Mouse (Mus musculus) ES-E14 (cell line): ENCODE measurements around the gene Gtf2a2.

Experiments used
- CHD2 ChIP-seq: IDR thresholded peaks from 2 replicates; pipeline ENCODE4 v1.6.1; 2014; ENCODE audit warnings: mild to moderate bottlenecking, low read depth, low read length, inconsistent platforms
- HCFC1 ChIP-seq: IDR thresholded peaks from 2 replicates; pipeline ENCODE4 v1.6.1; 2012; ENCODE audit warnings: low read length, inconsistent platforms, borderline replicate concordance; ENCODE audit not compliant: insufficient read depth
- ZC3H11A ChIP-seq: IDR thresholded peaks from 2 replicates; pipeline ENCODE4 v1.6.1; 2012; ENCODE audit warnings: low read depth, mild to moderate bottlenecking, inconsistent platforms, low read length, borderline replicate concordance
- ZNF384 ChIP-seq: IDR thresholded peaks from 2 replicates; pipeline ENCODE4 v1.6.1; 2012; ENCODE audit warnings: low read depth, low read length, inconsistent platforms

GRCm38 (mm10) chr9:70034702-70035101 is 22.4 kb downstream of the Gtf2a2 start:
- TF ChIP-seq ZC3H11A (no peak), HCFC1 (no peak), CHD2 (no peak), ZNF384 (no peak)
